Mouse (Mus musculus) c-Kit-positive CD71-positive TER-119-negative erythroid progenitor cells, embryonic 14.5 days (primary cell): Measurements from ENCODE around the gene Slc35g3.
"Not testable (repeated sequence)": the region's sequence is repeated elsewhere in the genome, so short reads cannot be mapped to it uniquely, and the experiment has no call there.

Source experiments
- DNase-seq: peaks from one replicate; pipeline ENCODE4 v3.0.0-alpha.2; 2013; ENCODE audit warnings: low read depth

Slc35g3 gene

DNA sequence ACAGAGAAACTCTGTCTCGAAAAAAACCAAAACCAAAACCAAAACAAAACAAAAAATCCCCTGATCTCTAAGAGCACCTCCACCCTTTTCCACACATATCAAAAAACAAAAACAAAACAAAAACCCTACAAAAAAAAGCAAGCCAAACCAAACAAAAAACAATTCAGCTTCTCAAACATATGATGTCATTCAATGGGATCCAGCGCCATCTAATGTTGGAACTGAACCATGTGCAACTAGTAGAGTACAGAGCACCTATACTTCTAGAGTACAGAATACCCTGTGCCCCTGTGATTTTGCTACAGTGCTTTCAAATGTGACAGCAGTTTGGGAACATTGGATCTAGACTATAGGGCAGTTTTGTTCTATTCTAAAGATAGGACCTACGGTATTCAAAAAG, 7.1 kb downstream of the Slc35g3 start:
- peak; percentile 72 for DNase-seq

DNA sequence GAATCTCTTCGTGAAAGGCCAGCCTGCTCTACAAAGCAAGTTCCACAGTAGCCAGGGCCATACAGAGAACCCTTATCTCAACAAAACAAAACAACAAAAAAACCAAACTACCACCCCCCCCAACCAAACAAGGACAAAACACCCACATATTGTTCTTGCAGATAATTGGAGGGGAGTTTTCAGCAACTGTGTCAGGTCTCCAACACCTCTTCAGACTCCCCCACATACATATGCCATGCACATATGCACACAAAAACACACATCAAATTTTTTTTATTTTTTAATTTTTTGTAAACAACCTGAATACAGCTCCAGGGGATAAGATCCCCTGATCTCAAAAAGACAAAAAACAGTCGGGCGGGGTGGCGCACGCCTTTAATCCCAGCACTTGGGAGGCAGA, 7.5 kb downstream of the Slc35g3 start:
- peak; percentile 56 for DNase-seq

DNA sequence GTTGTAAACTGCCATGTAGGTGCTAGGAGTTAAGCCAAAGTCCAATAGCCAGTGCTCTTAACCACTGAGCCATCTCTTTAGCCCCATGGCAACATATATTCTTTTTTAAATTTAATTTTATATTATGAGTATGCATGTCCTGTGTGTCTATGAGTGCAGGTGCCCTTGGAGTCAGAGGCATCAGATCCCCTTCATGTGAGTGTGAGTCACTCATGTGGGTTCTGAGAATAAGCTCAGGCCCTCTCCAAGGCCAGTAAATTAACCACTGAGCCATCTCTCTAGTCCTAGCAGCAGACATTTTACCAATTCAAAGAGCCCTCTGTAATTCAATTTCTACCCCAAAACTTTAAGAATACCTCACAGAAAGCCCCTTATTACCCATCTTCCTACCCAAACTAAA, 9.1 kb downstream of the Slc35g3 start:
- DNase-seq: no peak

DNA sequence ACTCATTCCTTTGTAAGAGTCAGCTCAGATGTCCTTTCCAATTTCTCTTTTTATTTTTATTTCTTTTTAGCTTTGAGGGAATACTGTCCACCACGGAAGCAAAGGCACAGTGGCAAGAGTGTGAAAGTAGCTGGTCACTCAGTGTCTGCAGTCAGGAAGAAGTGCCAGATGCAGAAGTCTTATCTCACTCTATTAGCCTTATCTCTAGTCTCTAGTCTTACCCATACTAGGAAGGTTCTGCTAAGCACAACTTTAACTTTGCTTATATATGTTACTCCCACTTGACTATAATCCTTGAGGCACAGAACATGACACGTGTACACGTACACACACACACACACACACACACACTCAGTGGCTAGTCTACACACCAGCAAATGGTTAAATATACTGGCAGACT, 10.1 kb downstream of the Slc35g3 start:
- DNase-seq: no peak

DNA sequence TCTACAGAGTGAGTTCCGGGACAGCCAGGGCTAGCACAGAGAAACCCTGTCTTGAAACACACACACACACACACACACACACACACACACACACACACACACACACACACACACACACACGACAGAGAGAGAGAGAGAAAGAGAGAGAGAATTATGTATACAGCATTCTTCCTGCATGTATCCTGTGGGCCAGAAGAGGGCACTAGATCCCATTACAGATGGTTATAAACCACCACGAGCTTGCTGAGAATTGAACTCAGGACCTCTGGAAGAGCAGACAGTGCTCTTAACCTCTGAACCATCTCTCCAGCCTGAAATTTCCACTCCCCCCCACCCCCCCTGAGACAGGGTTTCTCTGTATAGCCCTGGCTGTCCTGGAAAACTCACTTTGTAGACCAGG, 30.4 kb downstream of the Slc35g3 start:
- DNase-seq: not testable (repeated sequence)

DNA sequence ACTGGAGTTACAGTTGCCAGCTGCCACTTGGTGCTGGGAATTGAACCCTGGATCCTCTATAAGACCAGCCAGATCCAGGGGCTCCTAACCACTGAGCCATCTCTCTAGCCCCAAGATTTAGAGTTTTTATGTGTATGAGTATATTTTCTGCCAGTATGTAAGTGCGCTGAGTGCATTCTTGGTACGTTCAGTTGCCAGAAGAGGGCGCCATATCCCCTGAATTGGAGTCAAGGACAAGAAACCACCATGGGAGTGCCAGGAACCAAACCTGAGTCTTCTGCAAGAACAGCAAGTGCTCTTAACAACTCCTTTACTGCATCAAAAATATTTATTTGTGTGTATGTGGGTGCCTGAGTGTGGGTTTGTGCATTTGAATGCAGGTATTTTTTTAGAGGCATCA, 32.7 kb downstream of the Slc35g3 start:
- DNase-seq: peak; percentile 73

DNA sequence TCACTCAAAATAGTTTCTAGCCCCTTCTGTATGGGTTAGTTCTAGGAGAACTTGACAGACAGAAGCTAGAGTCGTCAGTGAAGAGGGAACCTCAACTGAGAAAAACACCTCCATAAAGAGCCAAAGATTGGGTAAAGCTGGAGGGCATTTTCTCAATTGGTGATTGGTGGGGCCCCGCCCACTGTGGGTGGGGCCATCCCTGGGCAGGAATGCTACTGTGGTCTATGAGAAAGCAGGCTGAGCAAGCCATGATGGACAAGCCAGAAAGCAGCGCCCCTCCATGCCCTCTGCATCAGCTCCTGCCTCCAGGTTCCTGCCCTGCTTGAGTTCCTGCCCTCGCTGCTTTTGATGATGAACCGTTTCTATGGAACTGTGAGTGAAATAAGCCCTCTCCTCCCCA, 35.8 kb downstream of the Slc35g3 start:
- no peak for DNase-seq

DNA sequence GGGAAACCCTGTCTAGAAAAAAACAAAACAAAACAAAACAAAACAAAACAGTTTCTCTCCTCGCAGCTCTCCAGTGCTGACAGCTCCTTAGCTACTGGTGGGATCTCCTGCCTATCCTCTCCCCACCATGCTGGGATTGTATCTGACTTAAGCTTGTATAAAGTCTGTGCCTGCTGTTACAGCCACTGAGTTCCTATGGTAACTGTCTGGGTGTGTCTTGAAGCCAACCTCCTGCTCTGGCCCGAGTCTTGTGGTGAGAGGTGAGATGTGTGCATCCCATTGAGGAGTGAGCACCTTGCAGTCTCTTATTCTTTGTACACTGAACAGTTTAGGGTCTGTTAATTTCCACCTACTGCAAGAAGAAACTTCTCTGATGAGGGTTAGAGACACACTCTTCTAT, 38.7 kb downstream of the Slc35g3 start:
- no peak for DNase-seq

DNA sequence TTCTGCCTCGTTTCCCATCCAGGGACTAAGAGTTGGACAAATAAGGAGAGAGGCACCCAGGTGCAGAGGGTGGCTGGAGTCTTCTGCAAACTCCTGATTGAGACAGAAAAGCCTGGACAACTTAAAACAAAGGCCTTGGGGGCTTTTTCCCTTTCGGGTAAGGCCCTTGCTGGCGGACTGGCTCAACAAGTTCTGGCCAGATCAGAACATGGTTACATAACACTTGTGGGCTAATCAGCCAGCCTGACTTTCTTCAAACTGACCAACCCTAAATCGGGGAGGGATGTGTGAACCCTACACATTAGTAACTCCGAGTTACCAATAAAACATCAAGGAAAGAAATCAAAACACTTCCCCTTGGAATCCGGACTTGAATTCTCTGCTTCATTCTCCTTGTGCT, 40.9 kb downstream of the Slc35g3 start:
- DNase-seq: no peak

DNA sequence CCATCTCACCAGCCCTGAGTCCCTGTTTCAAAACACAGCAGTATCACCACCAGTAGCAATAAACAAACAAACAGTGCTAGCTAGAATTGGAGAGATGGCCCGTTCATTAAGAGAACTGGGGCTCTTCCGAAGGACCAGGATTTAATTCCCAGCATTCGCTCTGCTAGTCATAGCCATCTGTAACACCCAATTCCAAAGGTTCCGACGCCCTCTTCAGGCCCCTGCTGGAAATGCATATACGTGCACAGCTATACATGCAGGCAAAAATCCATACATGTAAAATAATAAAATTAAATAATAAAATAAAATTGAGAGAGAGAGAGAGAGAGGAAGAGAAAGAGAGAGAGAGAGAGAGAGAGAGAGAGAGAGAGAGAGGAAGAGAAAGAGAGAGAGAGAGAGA, 42.3 kb downstream of the Slc35g3 start:
- no peak for DNase-seq

DNA sequence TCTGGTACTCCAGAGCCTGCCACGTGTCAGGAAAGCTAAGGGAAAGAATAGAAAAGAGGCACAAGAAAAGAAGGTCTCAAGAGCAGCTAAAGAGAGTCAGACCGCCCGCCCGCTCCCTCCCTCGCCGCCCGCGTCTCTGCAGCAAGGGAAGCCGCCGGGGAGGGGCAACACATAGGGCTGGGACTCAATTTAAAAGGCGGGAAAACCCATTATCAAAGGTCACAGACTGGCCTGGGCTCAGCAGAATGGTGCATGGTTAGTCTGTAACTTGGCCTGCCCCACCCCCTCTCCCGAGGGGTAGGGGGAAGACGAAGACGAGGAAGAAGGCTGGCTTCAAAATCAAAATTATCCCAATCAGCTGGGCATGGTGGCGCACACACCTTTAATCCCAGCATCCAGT, 43.1 kb downstream of the Slc35g3 start:
- peak; percentile 52 for DNase-seq

DNA sequence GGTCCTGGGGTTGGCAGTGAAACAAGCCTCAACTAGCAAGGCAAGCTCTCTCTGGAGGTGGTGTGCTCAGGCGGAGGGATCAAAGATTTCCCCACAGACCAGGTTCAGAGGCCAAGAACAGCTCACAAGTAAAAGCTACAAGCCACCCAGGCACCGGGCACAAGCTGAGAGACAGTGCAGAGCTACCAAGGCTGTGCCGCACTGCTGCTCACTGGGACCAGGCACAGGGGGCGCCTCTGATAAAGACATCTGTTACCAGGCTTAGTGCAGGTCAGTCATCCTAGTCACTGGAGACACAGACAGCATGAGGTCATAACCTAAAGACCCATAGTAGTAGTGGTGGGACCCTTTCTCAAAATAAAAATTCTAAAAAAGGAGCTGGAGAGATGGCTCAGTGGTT, 44.8 kb downstream of the Slc35g3 start:
- DNase-seq: no peak

DNA sequence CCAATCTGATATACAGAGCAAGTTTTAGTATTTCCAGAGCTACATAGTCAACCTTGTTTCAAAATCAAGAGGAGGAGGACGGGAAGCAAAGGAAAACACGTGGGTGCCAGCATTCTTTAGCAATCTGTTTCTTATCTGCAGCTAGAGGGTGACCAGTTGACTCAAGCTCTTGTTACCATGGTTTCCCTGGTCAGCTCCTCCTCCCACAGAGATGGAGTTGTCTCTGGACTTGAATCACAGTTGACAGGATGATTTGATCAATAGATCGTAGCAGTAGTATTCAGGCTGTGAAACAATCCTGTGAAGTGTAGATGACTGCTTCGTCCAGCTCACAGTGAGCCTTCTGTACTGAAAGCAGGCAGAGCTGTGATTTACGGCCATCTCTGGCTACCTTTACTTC, 45.8 kb downstream of the Slc35g3 start:
- no peak for DNase-seq

DNA sequence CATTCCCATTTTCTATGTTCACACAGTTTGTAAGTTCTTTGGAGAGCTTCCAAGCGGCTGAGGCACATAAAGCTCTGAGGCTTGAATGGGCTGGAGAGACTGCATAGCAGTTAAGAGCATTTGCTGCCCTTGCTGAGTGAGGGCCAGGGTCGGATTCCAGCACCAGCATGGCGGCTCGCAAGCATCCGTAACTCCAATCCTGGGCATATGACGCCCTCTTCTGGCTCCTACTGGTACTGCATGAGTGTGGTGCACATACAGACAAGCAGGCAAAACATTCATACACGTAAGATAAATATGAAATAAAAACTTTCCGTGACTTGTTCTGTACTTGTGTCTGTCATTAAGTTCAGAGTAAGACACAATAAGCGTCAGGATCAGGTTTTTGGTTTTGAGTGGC, 46.3 kb downstream of the Slc35g3 start:
- DNase-seq: no peak

DNA sequence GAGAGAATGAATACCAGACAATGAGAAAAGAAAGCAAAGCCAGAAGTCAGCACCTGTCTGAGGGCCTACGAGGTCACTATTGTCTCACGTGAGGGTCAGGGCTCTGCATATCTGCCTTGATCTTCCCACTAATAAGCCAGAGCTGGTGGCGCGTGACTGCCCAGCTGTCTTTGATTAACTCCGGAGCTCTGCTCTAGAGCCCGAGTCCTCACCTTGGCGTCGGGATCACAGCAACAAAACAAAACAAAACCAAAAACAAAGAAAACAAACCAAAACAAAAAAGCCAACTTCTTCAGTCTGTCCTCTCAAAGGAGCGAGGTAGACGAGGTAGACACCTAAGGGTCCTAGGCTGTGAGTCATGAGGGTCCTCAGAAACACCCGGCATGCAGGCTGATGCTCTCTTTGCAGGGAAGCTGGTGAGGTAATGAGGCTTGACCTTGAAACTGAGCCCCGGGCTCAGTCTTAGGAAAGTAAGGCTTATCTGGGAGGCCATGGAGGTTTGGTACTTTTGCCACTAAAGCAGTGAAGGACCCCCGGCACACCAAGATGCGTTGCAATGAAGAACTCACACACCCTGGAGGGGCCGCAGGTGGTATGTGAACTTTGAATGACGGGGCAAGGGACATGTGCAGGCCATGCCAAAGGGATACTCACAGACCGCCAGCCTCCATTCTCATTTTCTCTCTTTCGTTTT, 47.0 kb downstream of the Slc35g3 start:
- DNase-seq: no peak

DNA sequence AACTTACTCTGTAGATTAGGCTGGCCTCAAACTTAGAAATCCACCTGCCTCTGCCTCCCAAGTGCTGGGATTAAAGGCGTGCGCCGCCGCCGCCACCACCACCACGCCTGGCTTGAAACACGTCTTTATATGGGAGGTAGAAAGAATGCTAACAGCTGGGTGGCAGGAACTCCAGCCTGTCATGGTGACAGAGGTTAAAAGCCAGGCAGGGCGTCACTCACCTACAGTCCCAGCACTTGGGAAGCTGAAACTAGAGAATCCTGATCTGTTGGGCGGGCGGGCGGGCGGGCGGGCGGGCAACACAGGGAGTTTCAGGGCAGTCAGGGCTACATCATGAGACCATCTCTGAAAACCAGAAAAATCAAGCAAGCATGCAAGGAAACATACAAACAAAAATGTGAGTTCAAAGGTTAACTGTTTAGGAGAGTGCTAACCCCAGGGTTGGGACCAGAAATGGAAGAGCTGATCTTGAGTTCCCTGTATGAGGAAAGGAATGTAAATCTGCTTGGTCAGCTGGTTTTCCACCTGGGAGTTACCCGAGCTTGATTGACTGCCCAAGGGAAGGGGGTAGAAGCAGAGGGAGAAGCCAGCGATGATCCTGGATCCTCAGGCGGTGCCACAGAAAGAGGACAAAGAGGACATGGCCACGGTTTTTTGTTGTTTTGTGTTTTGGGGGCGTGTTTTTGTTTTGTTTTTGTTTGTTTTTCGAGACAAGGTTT, 48.7 kb downstream of the Slc35g3 start:
- no peak for DNase-seq

DNA sequence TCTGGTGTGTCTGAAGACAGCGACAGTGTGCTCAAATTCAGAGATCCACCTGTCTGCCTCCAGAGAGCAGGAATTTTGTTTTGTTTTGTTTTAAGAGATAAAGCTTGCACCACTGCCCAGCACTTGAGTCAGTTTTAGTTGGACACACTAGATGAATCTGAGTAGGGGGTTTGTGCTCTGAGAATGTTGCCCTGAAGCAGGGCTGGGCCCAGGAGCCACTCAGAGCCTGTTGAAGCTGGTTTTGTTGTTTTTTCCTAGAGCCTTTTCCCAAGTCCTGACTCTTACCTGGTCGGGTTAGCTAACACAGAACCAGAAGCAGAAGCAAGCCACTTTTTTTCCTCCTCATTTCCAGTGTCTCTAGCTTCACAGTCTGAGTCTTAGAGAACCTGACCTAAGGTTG, 50.7 kb downstream of the Slc35g3 start:
- DNase-seq: no peak

DNA sequence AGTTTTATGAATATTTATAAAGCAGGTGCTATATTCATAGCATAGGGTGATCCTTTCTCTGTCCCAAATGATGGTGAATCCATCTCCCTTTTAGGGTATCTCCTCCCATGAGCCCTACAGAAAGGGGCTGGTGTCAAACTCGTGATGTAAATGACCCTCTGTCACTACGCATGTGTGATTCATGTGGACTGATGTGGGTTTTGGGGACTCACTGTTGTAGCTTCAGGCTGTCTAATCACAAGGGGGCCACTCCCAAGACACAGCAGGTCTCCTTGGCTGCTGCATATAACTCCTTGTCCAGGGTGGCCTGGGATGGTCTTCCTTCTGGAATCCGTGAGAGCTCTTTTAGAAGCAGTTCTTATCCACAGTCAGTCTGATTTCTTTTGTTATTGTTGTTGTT, 51.3 kb downstream of the Slc35g3 start:
- no peak for DNase-seq
